Mouse (Mus musculus) kidney, postnatal 0 days (tissue): ENCODE measurements around the gene Ero1l. TPM values are rescaled to one million over a fixed set of nuclear protein-coding genes. Genes with fewer than 3 reads are reported as not detected.

Experiments used
- ATAC-seq: fragments of 200-750 bp; cut with Nextera tagmentation; replicated peaks from 2 replicates; pipeline ENCODE4 v1.8.0; 2017; ENCODE audit warnings: low read depth, moderate number of reproducible peaks, moderate TSS enrichment, moderate library complexity; ENCODE audit not compliant: low FRiP score
- DNase-seq: peaks from one replicate; pipeline ENCODE4 v3.0.0-alpha.2; 2016; ENCODE audit warnings: low spot score
- H3K27ac ChIP-seq: fragments of 300-500 bp; sonication (generic); 2 replicates; pipeline ENCODE4 v1.5.1; 2014; ENCODE audit warnings: mild to moderate bottlenecking
- H3K27me3 ChIP-seq: fragments of 300-500 bp; sonication (generic); 2 replicates; pipeline ENCODE4 v1.6.1; 2014; ENCODE audit warnings: low read length, mixed read lengths; ENCODE audit not compliant: insufficient read depth
- H3K36me3 ChIP-seq: fragments of 300-500 bp; sonication (generic); 2 replicates; pipeline ENCODE4 v1.6.1; 2014; ENCODE audit warnings: low read length, mixed read lengths; ENCODE audit not compliant: insufficient read depth
- H3K4me1 ChIP-seq: fragments of 300-500 bp; sonication (generic); replicated peaks from 2 replicates; pipeline ENCODE4 v1.6.1; 2014; ENCODE audit warnings: antibody characterized with exemption, low read length, mixed read lengths; ENCODE audit not compliant: insufficient read depth
- H3K4me2 ChIP-seq: fragments of 300-500 bp; sonication (generic); 2 replicates; pipeline ENCODE4 v1.6.1; 2014; ENCODE audit warnings: mild to moderate bottlenecking, low read length, moderate library complexity, mixed read lengths
- H3K4me3 ChIP-seq: fragments of 300-500 bp; sonication (generic); replicated peaks from 2 replicates; pipeline ENCODE4 v1.5.1; 2014; ENCODE audit warnings: low read depth, low read length
- H3K9ac ChIP-seq: fragments of 300-500 bp; sonication (generic); 2 replicates; pipeline ENCODE4 v1.6.1; 2014; ENCODE audit warnings: low read depth, low read length
- H3K9me3 ChIP-seq: fragments of 300-500 bp; sonication (generic); replicated peaks from 2 replicates; pipeline ENCODE4 v1.6.1; 2016; ENCODE audit warnings: low read length, inconsistent platforms, mixed read lengths
- CTCF ChIP-seq: IDR thresholded peaks from 2 replicates; pipeline ENCODE4 v1.5.1; 2016; ENCODE audit warnings: antibody characterized with exemption, low read depth, mild to moderate bottlenecking, moderate library complexity
- WGBS: fragments of 180-500 bp; shearing (Covaris S2); extraction: QIAGEN DNeasy Blood & Tissue Kit; methylation state at CpG from one replicate; pipeline ENCODE4 v1.1.7; 2014; 5-methylcytosine and 5-hydroxymethylcytosine counted together
- polyA plus RNA-seq: library from polyadenylated mRNA; unstranded; fragments of >200 nt; fragmentation: Nextera tagmentation; extraction: Ambion mirVana; gene quantifications from 2 replicates; pipeline ENCODE4 v1.2.1, GENCODE M21; 2015

Ero1l gene
- polyA plus RNA-seq, 1 experiment from 2014 or later: 35.8 TPM

GRCm38 (mm10) chr14:45329018-45329588 lies 10.5 kb upstream of the Ero1l start:
- Histone ChIP-seq H3K27me3 (no peaks in the 10 kb centered on the region), H3K27ac (no peak overlapping the region), H3K9ac (no peak overlapping the region), H3K4me3 (peak overlapping the region; percentile 95), H3K36me3 (0 out of 2 replicates have a peak, but pooled peaks cover 12% of the 10 kb centered on the region), H3K9me3 (no peaks in the 10 kb centered on the region), H3K4me1 (no peaks in the 10 kb centered on the region), H3K4me2 (peak overlapping the region; percentile 52)
- peak; percentile 55 for DNase-seq
- ATAC-seq: peak; percentile 26
- 15% methylated on average over 8 of the region's 8 CpGs for WGBS
- TF ChIP-seq CTCF: no peak; the same call in 1 of the 2 replicates

- no peak for TF ChIP-seq CTCF
- Histone ChIP-seq H3K9me3 (no peaks in the 10 kb centered on the region), H3K36me3 (0 out of 2 replicates have a peak, but pooled peaks cover 6% of the 10 kb centered on the region), H3K4me2 (no peak overlapping the region), H3K27me3 (no peaks in the 10 kb centered on the region), H3K27ac (no peak overlapping the region), H3K9ac (no peak overlapping the region), H3K4me3 (no peak overlapping the region), H3K4me1 (no peaks in the 10 kb centered on the region)
- WGBS: 87% methylated on average over 4 of the region's 4 CpGs
- ATAC-seq (no peak), DNase-seq (no peak)
Observed at GRCm38 (mm10) chr14:45328072-45328713, 9.6 kb upstream of the Ero1l start.

- Histone ChIP-seq H3K4me3 (no peak overlapping the region), H3K4me1 (no peaks in the 10 kb centered on the region), H3K27me3 (no peaks in the 10 kb centered on the region), H3K27ac (no peak overlapping the region), H3K36me3 (no peaks in the 10 kb centered on the region), H3K4me2 (no peak overlapping the region), H3K9me3 (no peaks in the 10 kb centered on the region), H3K9ac (no peak overlapping the region)
- no peak for TF ChIP-seq CTCF
- ATAC-seq (no peak), DNase-seq (no peak)
Observed at GRCm38 (mm10) chr14:45325471-45325870, 6.9 kb upstream of the Ero1l start.

GRCm38 (mm10) chr14:45323320-45323719 lies 4.7 kb upstream of the Ero1l start:
- no peak overlapping the region for H3K4me3 ChIP-seq
- DNase-seq (no peak), ATAC-seq (no peak)
- no peak for TF ChIP-seq CTCF
- WGBS: 81% methylated on average over 3 of the region's 3 CpGs
- H3K36me3 ChIP-seq: no peaks in the 10 kb centered on the region
- H3K9me3 ChIP-seq: no peaks in the 10 kb centered on the region
- H3K27ac ChIP-seq: no peak overlapping the region
- no peaks in the 10 kb centered on the region for H3K27me3 ChIP-seq
- no peak overlapping the region for H3K4me2 ChIP-seq
- H3K9ac ChIP-seq: no peak overlapping the region
- no peaks in the 10 kb centered on the region for H3K4me1 ChIP-seq

GRCm38 (mm10) chr14:45322450-45322849 lies 3.9 kb upstream of the Ero1l start:
- 78% methylated on average over 2 of the region's 2 CpGs for WGBS
- no peaks in the 10 kb centered on the region for H3K9me3 ChIP-seq
- no peaks in the 10 kb centered on the region for H3K36me3 ChIP-seq
- no peak overlapping the region for H3K4me3 ChIP-seq
- no peak overlapping the region for H3K9ac ChIP-seq
- no peak overlapping the region for H3K27ac ChIP-seq
- ATAC-seq: no peak
- no peak for DNase-seq
- no peaks in the 10 kb centered on the region for H3K27me3 ChIP-seq
- H3K4me2 ChIP-seq: no peak overlapping the region
- no peaks in the 10 kb centered on the region for H3K4me1 ChIP-seq
- TF ChIP-seq CTCF: no peak

- Histone ChIP-seq H3K36me3 (no peaks in the 10 kb centered on the region), H3K4me2 (no peak overlapping the region), H3K9me3 (no peaks in the 10 kb centered on the region), H3K9ac (no peak overlapping the region), H3K4me1 (peaks cover 5% of the 10 kb centered on the region; the same call in 1 of the 2 replicates), H3K27ac (no peak overlapping the region), H3K4me3 (no peak overlapping the region), H3K27me3 (no peaks in the 10 kb centered on the region)
- no peak for TF ChIP-seq CTCF
- DNase-seq: no peak
- no peak for ATAC-seq
- 58% methylated on average over 5 of the region's 5 CpGs for WGBS
Observed at GRCm38 (mm10) chr14:45321622-45322021, 3.1 kb upstream of the Ero1l start.
